Mouse (Mus musculus) G1E (cell line): ENCODE results near the gene Tom1l1.

Experiments
- CTCF ChIP-seq: IDR thresholded peaks from 2 replicates; pipeline ENCODE4 v1.5.1; 2012; ENCODE audit warnings: low read depth, low read length, inconsistent platforms, mixed read lengths
- GATA1 ChIP-seq: IDR thresholded peaks from 2 replicates; pipeline ENCODE4 v1.6.1; 2012; ENCODE audit warnings: borderline replicate concordance, low read length, inconsistent platforms, mixed read lengths
- GATA2 ChIP-seq: IDR thresholded peaks from 2 replicates; pipeline ENCODE4 v1.6.1; 2012; ENCODE audit warnings: low read depth, low read length, inconsistent platforms, borderline replicate concordance
- POLR2AphosphoS5 ChIP-seq: IDR thresholded peaks from 2 replicates; pipeline ENCODE4 v1.6.1; 2012; ENCODE audit warnings: low read depth, low read length, inconsistent platforms; ENCODE audit not compliant: insufficient replicate concordance
- TAL1 ChIP-seq: conservative IDR thresholded peaks from 2 replicates; pipeline ENCODE4 v1.6.1; 2012; ENCODE audit warnings: low read depth, low read length, inconsistent platforms, mixed read lengths

DNA sequence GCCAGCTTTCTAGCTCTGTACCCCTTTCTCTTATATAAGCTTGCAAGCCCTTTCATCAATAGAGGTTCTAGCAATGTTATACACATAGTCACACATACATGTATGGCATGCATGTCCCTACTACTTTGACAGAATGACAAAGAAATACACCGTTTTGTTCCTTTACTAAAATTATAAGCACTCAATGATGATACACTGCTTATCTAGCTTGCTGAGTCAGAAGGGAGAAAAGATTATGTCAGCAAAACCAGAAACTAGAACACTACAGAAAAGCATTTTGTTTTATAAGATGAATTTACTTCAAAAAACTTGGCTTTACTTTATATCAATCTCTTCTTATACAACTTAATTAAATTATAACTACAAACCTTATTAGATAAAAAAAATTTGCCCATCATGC lies 63.0 kb downstream of the Tom1l1 start:
- no peak for TF ChIP-seq CTCF
- no peak for TF ChIP-seq GATA2
- TF ChIP-seq TAL1 = no peak
- TF ChIP-seq POLR2AphosphoS5 = no peak
- TF ChIP-seq GATA1 = no peak
